Mouse (Mus musculus) myocyte (in vitro differentiated cells): ENCODE data around the gene Pgam2. TPM values are rescaled to one million over a fixed set of nuclear protein-coding genes. Genes with fewer than 3 reads are reported as not detected.

Source experiments
- H3K27me3 ChIP-seq: one replicate; pipeline ENCODE4 v1.6.1; 2011; ENCODE audit not compliant: control insufficient read depth, insufficient read depth, insufficient read length
- H3K36me3 ChIP-seq: one replicate; pipeline ENCODE4 v1.6.1; 2011; ENCODE audit not compliant: control insufficient read depth, insufficient read depth
- H3K4me2 ChIP-seq: one replicate; pipeline ENCODE4 v1.6.1; 2011; ENCODE audit warnings: low read depth, control low read depth
- H3K4me3 ChIP-seq: one replicate; pipeline ENCODE4 v1.5.1; 2011; ENCODE audit warnings: mild to moderate bottlenecking, control low read depth, moderate library complexity
- H3K79me2 ChIP-seq: one replicate; pipeline ENCODE4 v1.6.1; 2011; ENCODE audit not compliant: control insufficient read depth, insufficient read depth
- H3ac ChIP-seq: one replicate; pipeline ENCODE4 v1.6.1; 2011; ENCODE audit not compliant: control insufficient read depth, insufficient read length
- CEBPB ChIP-seq: IDR thresholded peaks from 2 replicates; pipeline ENCODE4 v1.6.1; 2011; ENCODE audit warnings: mild to moderate bottlenecking, moderate library complexity; ENCODE audit not compliant: poor library complexity, insufficient read depth, severe bottlenecking
- E2F4 ChIP-seq: IDR thresholded peaks from one replicate; pipeline ENCODE4 v1.6.1; 2011; ENCODE audit warnings: mild to moderate bottlenecking, control low read depth, moderate library complexity; ENCODE audit not compliant: insufficient read depth
- MAX ChIP-seq: IDR thresholded peaks from one replicate; pipeline ENCODE4 v1.6.1; 2011; ENCODE audit warnings: low read depth, mild to moderate bottlenecking, control low read depth
- MYOD1 ChIP-seq, 3 experiments: IDR thresholded peaks; one replicate each; pipeline ENCODE4 v1.6.1; 2011; ENCODE audit warnings: control low read depth in 2 of 3, low read depth in 2 of 3, mild to moderate bottlenecking in 2 of 3, moderate library complexity in 1 of 3; ENCODE audit not compliant: insufficient read length in 2 of 3, control insufficient read depth in 1 of 3
- MYOG ChIP-seq, 3 experiments: IDR thresholded peaks; one replicate each; pipeline ENCODE4 v1.6.1; 2011; ENCODE audit warnings: control low read depth in 2 of 3, low read depth in 2 of 3, mild to moderate bottlenecking in 2 of 3; ENCODE audit not compliant: insufficient read length in 2 of 3, control insufficient read depth in 1 of 3, insufficient read depth in 1 of 3
- POLR2A ChIP-seq: IDR thresholded peaks from one replicate; pipeline ENCODE4 v1.6.1; 2011; ENCODE audit warnings: low read depth, mild to moderate bottlenecking, control low read depth, moderate library complexity; ENCODE audit not compliant: insufficient read length
- POLR2AphosphoS2 ChIP-seq: IDR thresholded peaks from one replicate; pipeline ENCODE4 v1.6.1; 2011; ENCODE audit warnings: low read depth, control low read depth; ENCODE audit not compliant: insufficient read length
- REST ChIP-seq: IDR thresholded peaks from one replicate; pipeline ENCODE4 v1.6.1; 2011; ENCODE audit warnings: mild to moderate bottlenecking, control low read depth, moderate library complexity; ENCODE audit not compliant: insufficient read depth, insufficient read length
- SRF ChIP-seq: IDR thresholded peaks from one replicate; pipeline ENCODE4 v1.6.1; 2011; ENCODE audit warnings: low read depth; ENCODE audit not compliant: control insufficient read depth, insufficient read length
- TCF12 ChIP-seq: IDR thresholded peaks from one replicate; pipeline ENCODE4 v1.6.1; 2011; ENCODE audit warnings: mild to moderate bottlenecking, control low read depth; ENCODE audit not compliant: poor library complexity, insufficient read depth, severe bottlenecking
- TCF3 ChIP-seq: IDR thresholded peaks from one replicate; pipeline ENCODE4 v1.6.1; 2011; ENCODE audit warnings: low read depth, control low read depth; ENCODE audit not compliant: insufficient read length
- USF1 ChIP-seq: IDR thresholded peaks from one replicate; pipeline ENCODE4 v1.6.1; 2011; ENCODE audit warnings: low read depth, mild to moderate bottlenecking, control low read depth, moderate library complexity
- polyA plus RNA-seq: library from polyadenylated mRNA; unstranded; fragments of >200 nt; fragmentation: generic; extraction: Trizol; gene quantifications from one replicate; pipeline ENCODE4 v1.2.1, GENCODE M21; 2012; ENCODE audit warnings: missing spikeins

Gene Pgam2
- polyA plus RNA-seq, 1 experiment: 349 TPM

GRCm38 (mm10) chr11:5848741-5849140 lies 45.2 kb upstream of the Pgam2 start:
- no peak for TF ChIP-seq E2F4
- no peak for TF ChIP-seq USF1
- TF ChIP-seq REST: no peak
- TF ChIP-seq SRF: no peak
- TF ChIP-seq MYOD1 (IDR thresholded peaks at IDR 0.05; ENCODE audit: control insufficient read depth in 1 of 3, insufficient read length in 2 of 3, low read depth in 2 of 3): peak in 2 of 3 experiments; percentile 6 to 25
- Histone ChIP-seq H3K79me2 (no peaks in the 10 kb centered on the region), H3ac (no peak overlapping the region), H3K27me3 (no peaks in the 10 kb centered on the region), H3K4me3 (no peak overlapping the region), H3K36me3 (no peaks in the 10 kb centered on the region), H3K4me2 (peak overlapping the region; percentile 19)

GRCm38 (mm10) chr11:5846639-5847345 lies 43.3 kb upstream of the Pgam2 start:
- Histone ChIP-seq H3K4me2 (peak overlapping the region; percentile 2), H3ac (no peak overlapping the region), H3K4me3 (no peak overlapping the region), H3K27me3 (no peaks in the 10 kb centered on the region), H3K36me3 (no peaks in the 10 kb centered on the region), H3K79me2 (no peaks in the 10 kb centered on the region)
- no peak for TF ChIP-seq TCF12
- no peak for TF ChIP-seq REST
- no peak for TF ChIP-seq MYOD1 (IDR thresholded peaks at IDR 0.05; ENCODE audit: control insufficient read depth in 1 of 3, insufficient read length in 2 of 3, low read depth in 2 of 3)
- no peak for TF ChIP-seq POLR2AphosphoS2

GRCm38 (mm10) chr11:5843131-5843530 lies 39.6 kb upstream of the Pgam2 start:
- H3ac ChIP-seq: no peak overlapping the region
- H3K4me3 ChIP-seq: no peak overlapping the region
- no peak overlapping the region for H3K4me2 ChIP-seq
- H3K79me2 ChIP-seq: no peaks in the 10 kb centered on the region
- no peak for TF ChIP-seq CEBPB
- TF ChIP-seq MAX: no peak
- TF ChIP-seq POLR2A: no peak
- TF ChIP-seq E2F4: no peak
- TF ChIP-seq USF1: no peak
- TF ChIP-seq MYOD1 (IDR thresholded peaks at IDR 0.05; ENCODE audit: control insufficient read depth in 1 of 3, insufficient read length in 2 of 3, low read depth in 2 of 3): no peak
- no peak for TF ChIP-seq SRF
- TF ChIP-seq TCF12: no peak
- no peak for TF ChIP-seq REST
- TF ChIP-seq MYOG (IDR thresholded peaks at IDR 0.05; ENCODE audit: control insufficient read depth in 1 of 3, insufficient read depth in 1 of 3, insufficient read length in 2 of 3, low read depth in 2 of 3): no peak
- no peak for TF ChIP-seq TCF3
- no peaks in the 10 kb centered on the region for H3K27me3 ChIP-seq
- no peaks in the 10 kb centered on the region for H3K36me3 ChIP-seq

- TF ChIP-seq REST (no peak), E2F4 (no peak), MYOD1 (IDR thresholded peaks at IDR 0.05; ENCODE audit: control insufficient read depth in 1 of 3, insufficient read length in 2 of 3, low read depth in 2 of 3) (no peak), POLR2A (no peak), TCF3 (no peak), TCF12 (no peak), USF1 (no peak), SRF (no peak), CEBPB (no peak), MAX (no peak), MYOG (IDR thresholded peaks at IDR 0.05; ENCODE audit: control insufficient read depth in 1 of 3, insufficient read depth in 1 of 3, insufficient read length in 2 of 3, low read depth in 2 of 3) (no peak), POLR2AphosphoS2 (no peak)
- Histone ChIP-seq H3K36me3 (no peaks in the 10 kb centered on the region), H3K4me2 (no peak overlapping the region), H3K4me3 (no peak overlapping the region), H3K79me2 (no peaks in the 10 kb centered on the region), H3K27me3 (no peaks in the 10 kb centered on the region), H3ac (no peak overlapping the region)
Observed at GRCm38 (mm10) chr11:5841751-5842150, 38.2 kb upstream of the Pgam2 start.

- H3K4me3 ChIP-seq: no peak overlapping the region
- TF ChIP-seq MYOD1 (IDR thresholded peaks at IDR 0.05; ENCODE audit: control insufficient read depth in 1 of 3, insufficient read length in 2 of 3, low read depth in 2 of 3) (peak in 1 of 3 experiments; percentile 7), MYOG (IDR thresholded peaks at IDR 0.05; ENCODE audit: control insufficient read depth in 1 of 3, insufficient read depth in 1 of 3, insufficient read length in 2 of 3, low read depth in 2 of 3) (no peak)
- H3K36me3 ChIP-seq: no peaks in the 10 kb centered on the region
- H3K27me3 ChIP-seq: no peaks in the 10 kb centered on the region
- H3K4me2 ChIP-seq: no peak overlapping the region
- H3ac ChIP-seq: no peak overlapping the region
- H3K79me2 ChIP-seq: no peaks in the 10 kb centered on the region
Observed at GRCm38 (mm10) chr11:5840346-5840745, 36.8 kb upstream of the Pgam2 start.
